Mouse (Mus musculus): Measurements from ENCODE around the gene Slc25a51. TPM values are rescaled to one million over a fixed set of nuclear protein-coding genes. Genes with fewer than 3 reads are reported as not detected.
A peak's percentile ranks its signal among the peaks of the same experiment; 100 is the strongest.
"Not testable (repeated sequence)": the region's sequence is repeated elsewhere in the genome, so short reads cannot be mapped to it uniquely, and the experiment has no call there.

Slc25a51 gene
- polyA plus RNA-seq, 1 experiment from 2014 or later: 68.1 TPM

GRCm38 (mm10) chr4:45407703-45408334 is 747 bp downstream of the Slc25a51 start:
- peaks cover 46% of the 10 kb centered on the region for H3K4me1 ChIP-seq
- H3K4me3 ChIP-seq: peak overlapping the region; percentile 99
- H3K27me3 ChIP-seq: no peaks in the 10 kb centered on the region
- peak overlapping the region; percentile 75 for H3K4me2 ChIP-seq
- peak overlapping the region; percentile 99 for H3K9ac ChIP-seq
- no peaks in the 10 kb centered on the region for H3K9me3 ChIP-seq
- under 1% methylated on average over 19 of the region's 19 CpGs for WGBS
- ATAC-seq (ENCODE audit: borderline replicate concordance, extremely low read depth, low FRiP score, low TSS enrichment): no peak
- H3K36me3 ChIP-seq: peaks cover 21% of the 10 kb centered on the region
- H3K27ac ChIP-seq: peak overlapping the region; percentile 92

GRCm38 (mm10) chr4:45407001-45407702 is 1.4 kb downstream of the Slc25a51 start:
- H3K4me3 ChIP-seq: peak overlapping the region; percentile 99
- 40% methylated on average over 5 of the region's 5 CpGs for WGBS
- no peaks in the 10 kb centered on the region for H3K27me3 ChIP-seq
- H3K4me1 ChIP-seq: peaks cover 47% of the 10 kb centered on the region
- no peak for ATAC-seq (ENCODE audit: borderline replicate concordance, extremely low read depth, low FRiP score, low TSS enrichment)
- H3K9me3 ChIP-seq: no peaks in the 10 kb centered on the region
- H3K4me2 ChIP-seq: peak overlapping the region; percentile 75
- H3K27ac ChIP-seq: no peak overlapping the region
- peaks cover 27% of the 10 kb centered on the region for H3K36me3 ChIP-seq
- H3K9ac ChIP-seq: peak overlapping the region; percentile 99

- Histone ChIP-seq H3K9ac (no peak overlapping the region), H3K4me2 (peak overlapping the region; percentile 75), H3K4me3 (0 out of 2 replicates have a peak overlapping the region, but pooled peaks have one; percentile 99), H3K27me3 (no peaks in the 10 kb centered on the region), H3K27ac (no peak overlapping the region), H3K36me3 (peaks cover 33% of the 10 kb centered on the region), H3K9me3 (no peaks in the 10 kb centered on the region), H3K4me1 (peaks cover 47% of the 10 kb centered on the region)
- WGBS: 80% methylated on average over 7 of the region's 7 CpGs
- no peak for ATAC-seq (ENCODE audit: borderline replicate concordance, extremely low read depth, low FRiP score, low TSS enrichment)
Observed at GRCm38 (mm10) chr4:45406397-45406796, 2.2 kb downstream of the Slc25a51 start.

GRCm38 (mm10) chr4:45405315-45405714 is 3.3 kb downstream of the Slc25a51 start:
- Histone ChIP-seq H3K9ac (no peak overlapping the region), H3K4me2 (no peak overlapping the region), H3K27ac (no peak overlapping the region), H3K27me3 (no peaks in the 10 kb centered on the region), H3K4me3 (no peak overlapping the region), H3K9me3 (no peaks in the 10 kb centered on the region), H3K36me3 (peaks cover 39% of the 10 kb centered on the region), H3K4me1 (peaks cover 47% of the 10 kb centered on the region)
- ATAC-seq (ENCODE audit: borderline replicate concordance, extremely low read depth, low FRiP score, low TSS enrichment): no peak
- 61% methylated on average over 7 of the region's 7 CpGs for WGBS

DNA sequence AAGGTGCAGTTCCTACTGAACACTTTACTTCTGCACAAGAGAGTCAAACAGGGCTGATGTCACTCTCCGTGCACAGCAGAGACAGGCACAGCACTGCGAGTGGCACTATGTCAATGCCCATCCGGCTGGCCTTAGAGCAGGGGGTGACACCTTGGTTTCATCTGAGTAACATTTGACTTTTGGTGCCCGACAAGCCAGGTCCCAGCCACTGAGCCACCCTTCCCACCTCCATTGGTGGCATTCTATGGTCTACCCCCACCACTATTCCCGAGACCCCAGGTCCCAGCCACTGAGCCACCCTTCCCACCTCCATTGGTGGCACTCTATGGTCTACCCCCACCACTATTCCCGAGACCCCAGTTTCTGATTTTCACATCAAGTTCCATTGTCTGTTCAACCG is 4.5 kb downstream of the Slc25a51 start:
- peaks cover 51% of the 10 kb centered on the region for H3K36me3 ChIP-seq
- ATAC-seq (ENCODE audit: borderline replicate concordance, extremely low read depth, low FRiP score, low TSS enrichment): no peak
- no peak overlapping the region for H3K4me2 ChIP-seq
- no peak overlapping the region for H3K4me3 ChIP-seq
- 0 out of 2 replicates have a peak overlapping the region, but pooled peaks have one; percentile 37 for H3K27ac ChIP-seq
- no peak overlapping the region for H3K9ac ChIP-seq
- no peaks in the 10 kb centered on the region for H3K9me3 ChIP-seq
- WGBS: 89% methylated on average over 7 of the region's 7 CpGs
- H3K27me3 ChIP-seq: no peaks in the 10 kb centered on the region
- peaks cover 44% of the 10 kb centered on the region for H3K4me1 ChIP-seq

DNA sequence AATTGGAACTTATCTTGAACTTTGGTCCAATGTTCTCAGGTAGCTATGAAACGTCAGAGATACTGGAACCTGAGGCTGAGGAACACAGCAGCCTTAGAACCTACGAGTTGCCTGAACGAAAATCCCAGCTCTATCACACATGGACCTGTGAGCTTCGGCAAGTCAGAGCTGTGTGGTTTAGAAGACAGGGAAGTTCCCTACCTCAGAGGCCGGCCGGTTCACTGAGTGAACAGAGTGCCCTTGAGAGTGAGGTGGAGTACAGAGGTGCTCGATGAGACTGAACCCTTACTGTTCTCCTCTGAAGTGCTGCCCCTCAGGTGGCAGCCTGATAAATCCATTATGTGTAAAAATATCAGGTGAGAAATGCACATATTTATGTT is 5.1 kb downstream of the Slc25a51 start:
- peaks cover 43% of the 10 kb centered on the region for H3K4me1 ChIP-seq
- no peak overlapping the region for H3K4me3 ChIP-seq
- H3K9me3 ChIP-seq: no peaks in the 10 kb centered on the region
- H3K36me3 ChIP-seq: peaks cover 56% of the 10 kb centered on the region
- no peaks in the 10 kb centered on the region for H3K27me3 ChIP-seq
- no peak for ATAC-seq (ENCODE audit: borderline replicate concordance, extremely low read depth, low FRiP score, low TSS enrichment)
- H3K27ac ChIP-seq: 0 out of 2 replicates have a peak overlapping the region, but pooled peaks have one; percentile 37
- 63% methylated on average over 7 of the region's 7 CpGs for WGBS
- no peak overlapping the region for H3K4me2 ChIP-seq
- H3K9ac ChIP-seq: no peak overlapping the region

DNA sequence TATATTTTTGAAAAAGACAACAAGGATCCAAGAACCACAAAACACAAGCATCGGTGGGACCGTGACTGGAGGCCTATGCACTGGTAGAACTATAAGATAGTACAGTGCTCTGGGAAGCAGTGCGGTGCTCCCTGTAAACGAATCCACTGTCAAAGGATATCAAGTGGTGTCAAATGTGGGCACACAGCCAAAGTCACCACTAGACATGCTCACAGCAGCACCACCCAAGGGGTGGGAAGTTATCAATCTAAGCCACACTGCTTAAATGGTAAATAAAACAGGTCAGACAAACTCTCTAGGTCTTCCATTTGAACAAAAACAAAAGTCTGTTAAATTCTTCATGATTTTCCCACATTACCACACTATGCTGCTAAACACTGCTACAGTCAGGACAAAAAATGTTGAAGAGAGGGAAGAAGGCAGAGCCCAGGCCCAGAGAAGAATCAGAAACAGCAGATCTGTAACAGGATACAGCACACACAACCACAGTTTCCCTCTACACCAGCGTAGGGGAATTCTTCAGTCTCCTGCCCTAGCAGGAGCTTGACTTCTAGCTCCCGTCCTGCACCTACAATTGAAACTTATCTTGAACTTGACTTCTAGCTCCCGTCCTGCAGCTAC is 5.6 kb downstream of the Slc25a51 start:
- no peak overlapping the region for H3K9ac ChIP-seq
- H3K27ac ChIP-seq: peak overlapping the region; percentile 37; the same call in 1 of the 2 replicates
- ATAC-seq (ENCODE audit: borderline replicate concordance, extremely low read depth, low FRiP score, low TSS enrichment): no peak
- no peak overlapping the region for H3K4me3 ChIP-seq
- H3K4me2 ChIP-seq: no peak overlapping the region
- peaks cover 43% of the 10 kb centered on the region for H3K4me1 ChIP-seq
- H3K36me3 ChIP-seq: peaks cover 60% of the 10 kb centered on the region
- 55% methylated on average over 7 of the region's 7 CpGs for WGBS
- H3K9me3 ChIP-seq: no peaks in the 10 kb centered on the region
- no peaks in the 10 kb centered on the region for H3K27me3 ChIP-seq

DNA sequence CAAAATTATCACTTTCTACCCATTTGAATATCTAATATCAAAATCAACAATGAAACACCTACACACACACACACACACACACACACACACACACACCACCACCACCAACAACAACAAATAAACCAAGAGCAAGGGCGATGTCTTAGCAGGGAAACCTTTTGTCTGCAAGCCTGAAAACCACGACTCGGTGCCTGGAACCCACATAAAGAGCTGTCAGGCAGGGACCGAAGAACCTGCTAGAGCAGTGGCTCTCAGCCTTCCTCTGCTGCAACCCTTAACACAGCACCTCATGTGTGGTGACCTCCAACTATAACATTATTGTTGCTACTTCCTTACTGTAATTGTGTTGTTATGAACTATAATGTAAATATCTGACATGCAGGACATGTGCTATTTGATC is 6.3 kb downstream of the Slc25a51 start:
- Histone ChIP-seq H3K36me3 (peaks cover 65% of the 10 kb centered on the region), H3K27ac (no peak overlapping the region), H3K27me3 (no peaks in the 10 kb centered on the region), H3K4me1 (peaks cover 38% of the 10 kb centered on the region), H3K4me3 (no peak overlapping the region), H3K4me2 (no peak overlapping the region), H3K9me3 (no peaks in the 10 kb centered on the region), H3K9ac (no peak overlapping the region)
- no peak for ATAC-seq (ENCODE audit: borderline replicate concordance, extremely low read depth, low FRiP score, low TSS enrichment)
- 83% methylated on average over 4 of the region's 4 CpGs for WGBS

GRCm38 (mm10) chr4:45399421-45400210 is 8.9 kb downstream of the Slc25a51 start:
- ATAC-seq (ENCODE audit: borderline replicate concordance, extremely low read depth, low FRiP score, low TSS enrichment): no peak
- Histone ChIP-seq H3K4me1 (peaks cover 17% of the 10 kb centered on the region), H3K27me3 (no peaks in the 10 kb centered on the region), H3K4me2 (no peak overlapping the region), H3K36me3 (peaks cover 70% of the 10 kb centered on the region), H3K9me3 (no peaks in the 10 kb centered on the region), H3K27ac (no peak overlapping the region), H3K9ac (no peak overlapping the region), H3K4me3 (no peak overlapping the region)
- WGBS: 92% methylated on average over 45 of the region's 45 CpGs

DNA sequence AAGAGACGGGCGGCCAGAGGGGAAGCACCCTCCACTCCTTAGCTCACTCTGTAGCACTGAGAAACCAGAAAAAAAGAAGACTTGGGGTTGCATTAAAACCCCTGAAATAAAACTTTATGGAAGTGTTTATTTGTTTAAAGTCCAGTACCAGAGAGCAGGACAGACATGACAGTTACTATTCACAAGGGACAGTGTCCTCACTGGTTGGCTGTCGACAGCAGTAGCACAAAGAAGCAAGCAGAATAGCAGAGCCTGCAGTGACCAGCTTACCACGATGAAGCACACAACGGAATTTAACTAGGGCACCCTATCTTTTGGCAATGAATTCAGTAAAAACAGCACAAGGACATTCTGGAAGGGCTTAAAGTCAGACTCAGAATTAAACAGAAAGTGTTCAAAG is 10.3 kb downstream of the Slc25a51 start:
- not testable (repeated sequence) for ATAC-seq (ENCODE audit: borderline replicate concordance, extremely low read depth, low FRiP score, low TSS enrichment); H3K9ac ChIP-seq; H3K4me1 ChIP-seq; H3K27ac ChIP-seq; H3K27me3 ChIP-seq; H3K4me3 ChIP-seq; H3K4me2 ChIP-seq; H3K9me3 ChIP-seq
- peaks cover 57% of the 10 kb centered on the region for H3K36me3 ChIP-seq
- 81% methylated on average over 5 of the region's 5 CpGs for whole genome bisulfite sequencing

DNA sequence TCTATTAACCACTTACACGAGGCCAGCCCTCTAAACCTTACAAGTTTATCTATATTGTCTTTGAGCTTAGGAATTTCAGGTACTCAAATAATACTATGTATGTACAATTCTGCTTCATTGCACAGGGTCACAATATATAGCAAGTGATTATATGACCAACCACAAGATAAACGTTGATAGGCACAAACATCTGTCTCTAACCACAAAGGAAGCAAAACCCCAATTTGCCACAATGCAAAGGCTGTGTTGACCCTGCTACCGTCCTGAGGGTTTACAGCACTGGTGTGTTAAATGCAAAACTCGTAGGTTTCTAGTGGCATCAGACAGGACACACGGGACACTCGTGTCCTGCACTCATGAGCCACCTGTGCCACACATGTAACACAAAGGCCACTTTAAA is 12.4 kb downstream of the Slc25a51 start:
- not testable (repeated sequence) for H3K4me3 ChIP-seq; ATAC-seq (ENCODE audit: borderline replicate concordance, extremely low read depth, low FRiP score, low TSS enrichment); H3K4me1 ChIP-seq; H3K27ac ChIP-seq; H3K9ac ChIP-seq; H3K9me3 ChIP-seq; H3K27me3 ChIP-seq; H3K4me2 ChIP-seq
- 77% methylated on average over 6 of the region's 6 CpGs for WGBS
- H3K36me3 ChIP-seq: peaks cover 41% of the 10 kb centered on the region

Data from lung, embryonic 15.5 days (tissue).